Mouse (Mus musculus) CH12.LX (cell line): Measurements from ENCODE around the gene Slc9a1. TPM values are rescaled to one million over a fixed set of nuclear protein-coding genes. Genes with fewer than 3 reads are reported as not detected.

Experiments used
- DNase-seq: peaks from one replicate; pipeline ENCODE4 v3.0.0-alpha.2; 2013; ENCODE audit errors: extremely low read depth
- H3K27ac ChIP-seq: 2 replicates; pipeline ENCODE4 v1.5.1; 2012; ENCODE audit warnings: low read depth, mild to moderate bottlenecking, control low read depth, moderate library complexity; ENCODE audit not compliant: insufficient read depth
- H3K27me3 ChIP-seq: replicated peaks from 2 replicates; pipeline ENCODE3; 2012; ENCODE audit warnings: inconsistent platforms
- H3K36me3 ChIP-seq, 2 experiments: replicated peaks in 1 of 2; 2 replicates each; pipeline versions ENCODE3 to v1.6.1; 2012; ENCODE audit warnings: inconsistent platforms in 1 of 2, low read length in 1 of 2, mild to moderate bottlenecking in 1 of 2, mixed read lengths in 1 of 2, moderate library complexity in 1 of 2; ENCODE audit not compliant: control insufficient read depth in 1 of 2, insufficient read depth in 1 of 2
- H3K4me1 ChIP-seq, 2 experiments: 2 replicates each; pipeline ENCODE4 v1.6.1; 2012; ENCODE audit warnings: inconsistent platforms in 1 of 2, moderate library complexity in 1 of 2; ENCODE audit not compliant: insufficient read depth in 2 of 2, control insufficient read depth in 1 of 2
- H3K4me2 ChIP-seq: 2 replicates; pipeline ENCODE4 v1.6.1; 2012; ENCODE audit warnings: low read depth, mild to moderate bottlenecking, control low read depth; ENCODE audit not compliant: poor library complexity, insufficient read depth, severe bottlenecking
- H3K4me3 ChIP-seq, 3 experiments: fragments of 150-350 bp in 1 of 3; sonication (generic) in 1 of 3; replicated peaks in 1 of 3; 2 replicates each; pipeline versions ENCODE3 to v1.5.1; 2011 to 2012; ENCODE audit warnings: low read depth in 2 of 3, low read length in 2 of 3, mild to moderate bottlenecking in 2 of 3, moderate library complexity in 2 of 3, control low read depth in 1 of 3, improper control_type of control experiment in 1 of 3, inconsistent platforms in 1 of 3, mixed read lengths in 1 of 3; ENCODE audit not compliant: poor library complexity in 1 of 3
- H3K79me2 ChIP-seq: replicated peaks from 2 replicates; pipeline ENCODE4 v1.6.1; 2012; ENCODE audit warnings: mild to moderate bottlenecking, moderate library complexity; ENCODE audit not compliant: control insufficient read depth, poor library complexity, insufficient read depth, severe bottlenecking; ENCODE audit errors: extremely low read depth
- H3K9ac ChIP-seq: 2 replicates; pipeline ENCODE4 v1.6.1; 2012; ENCODE audit warnings: low read depth, mild to moderate bottlenecking, control low read depth, moderate library complexity; ENCODE audit not compliant: insufficient read depth
- H3K9me3 ChIP-seq: replicated peaks from 2 replicates; pipeline ENCODE3; 2012; ENCODE audit warnings: low read length, inconsistent platforms, mixed read lengths
- CHD1 ChIP-seq: IDR thresholded peaks from 2 replicates; pipeline ENCODE4 v1.6.1; 2012; ENCODE audit warnings: low read depth, low read length, improper control_type of control experiment, inconsistent platforms
- E2F4 ChIP-seq: IDR thresholded peaks from 2 replicates; pipeline ENCODE4 v1.6.1; 2011; ENCODE audit warnings: low read depth, low read length, improper control_type of control experiment; ENCODE audit not compliant: insufficient replicate concordance
- ELF1 ChIP-seq: IDR thresholded peaks from 2 replicates; pipeline ENCODE4 v1.6.1; 2014; ENCODE audit warnings: low read depth, mild to moderate bottlenecking, inconsistent platforms, low read length, improper control_type of control experiment
- EP300 ChIP-seq: IDR thresholded peaks from 2 replicates; pipeline ENCODE4 v1.6.1; 2011; ENCODE audit warnings: low read length, improper control_type of control experiment
- GABPA ChIP-seq: IDR thresholded peaks from 2 replicates; pipeline ENCODE4 v1.6.1; 2012; ENCODE audit warnings: low read depth, low read length, improper control_type of control experiment, inconsistent platforms; ENCODE audit not compliant: insufficient replicate concordance
- IRF4 ChIP-seq: IDR thresholded peaks from 2 replicates; pipeline ENCODE4 v1.6.1; 2014; ENCODE audit warnings: low read depth, mild to moderate bottlenecking, inconsistent platforms, low read length, improper control_type of control experiment
- JUN ChIP-seq: IDR thresholded peaks from 2 replicates; pipeline ENCODE4 v1.6.1; 2011; ENCODE audit warnings: low read depth, mild to moderate bottlenecking, low read length, improper control_type of control experiment, moderate library complexity; ENCODE audit not compliant: insufficient read depth
- JUND ChIP-seq: conservative IDR thresholded peaks from 2 replicates; pipeline ENCODE4 v1.6.1; 2011; ENCODE audit warnings: low read depth, low read length, improper control_type of control experiment
- KAT2A ChIP-seq: IDR thresholded peaks from 2 replicates; pipeline ENCODE4 v1.6.1; 2012; ENCODE audit warnings: low read length, improper control_type of control experiment, inconsistent platforms; ENCODE audit not compliant: insufficient replicate concordance
- MAFK ChIP-seq: IDR thresholded peaks from 2 replicates; pipeline ENCODE4 v1.6.1; 2011; ENCODE audit warnings: low read length, improper control_type of control experiment; ENCODE audit not compliant: insufficient replicate concordance
- MYC ChIP-seq: IDR thresholded peaks from 2 replicates; pipeline ENCODE4 v1.6.1; 2011; ENCODE audit warnings: low read depth, mild to moderate bottlenecking, improper control_type of control experiment, low read length
- NELFE ChIP-seq: IDR thresholded peaks from 2 replicates; pipeline ENCODE4 v1.6.1; 2011; ENCODE audit warnings: low read depth, low read length, improper control_type of control experiment
- PAX5 ChIP-seq: IDR thresholded peaks from 2 replicates; pipeline ENCODE4 v1.6.1; 2012; ENCODE audit warnings: low read length, inconsistent platforms, mixed read lengths
- POLR2A ChIP-seq: IDR thresholded peaks from 2 replicates; pipeline ENCODE4 v1.6.1; 2011; ENCODE audit warnings: low read depth, mild to moderate bottlenecking, improper control_type of control experiment, low read length
- POLR2AphosphoS2 ChIP-seq: IDR thresholded peaks from 2 replicates; pipeline ENCODE4 v1.6.1; 2011; ENCODE audit warnings: low read depth, low read length, improper control_type of control experiment
- RAD21 ChIP-seq: IDR thresholded peaks from 2 replicates; pipeline ENCODE4 v1.6.1; 2011; ENCODE audit warnings: low read depth, mild to moderate bottlenecking, low read length, improper control_type of control experiment, moderate library complexity
- RCOR1 ChIP-seq: conservative IDR thresholded peaks from 2 replicates; pipeline ENCODE4 v1.6.1; 2012; ENCODE audit warnings: low read depth, mild to moderate bottlenecking, inconsistent platforms, low read length, improper control_type of control experiment
- SIN3A ChIP-seq: IDR thresholded peaks from 2 replicates; pipeline ENCODE4 v1.6.1; 2012; ENCODE audit warnings: low read length, improper control_type of control experiment, inconsistent platforms
- TBP ChIP-seq: conservative IDR thresholded peaks from 2 replicates; pipeline ENCODE4 v1.6.1; 2011; ENCODE audit warnings: low read depth, low read length, improper control_type of control experiment
- USF2 ChIP-seq: conservative IDR thresholded peaks from 2 replicates; pipeline ENCODE4 v1.6.1; 2011; ENCODE audit warnings: low read depth, low read length, improper control_type of control experiment
- ZC3H11A ChIP-seq: IDR thresholded peaks from 2 replicates; pipeline ENCODE4 v1.6.1; 2012; ENCODE audit warnings: low read depth, mild to moderate bottlenecking, inconsistent platforms, low read length, improper control_type of control experiment
- ZMIZ1 ChIP-seq: IDR thresholded peaks from 2 replicates; pipeline ENCODE4 v1.6.1; 2012; ENCODE audit warnings: low read depth, mild to moderate bottlenecking, inconsistent platforms, low read length, improper control_type of control experiment
- dilution Hi-C: fragments of 300-500 bp; cut with MboI; formaldehyde crosslinking; loops from 2 replicates; pipeline ENCODE4 v1.14.3; 2020; ENCODE audit warnings: low sequenced_read_pairs; ENCODE audit not compliant: extremely low pct_unique_long_range_greater_than_20kb, extremely low pct_ligation_motif_present
- in situ Hi-C: fragments of 300-500 bp; cut with MboI; formaldehyde crosslinking; loops from 3 replicates; pipeline ENCODE4 v1.14.3; 2019; ENCODE audit warnings: low sequenced_read_pairs, low pct_ligation_motif_present, low pct_unique_long_range_greater_than_20kb, mixed read lengths
- polyA plus RNA-seq: library from polyadenylated mRNA; unstranded; fragments of >175 nt; gene quantifications from 2 replicates; pipeline ENCODE4 v1.2.1, GENCODE M21; 2012; ENCODE audit warnings: low read depth; ENCODE audit not compliant: insufficient read length
- total RNA-seq, 2 experiments: library from RNA; depleted of rRNA; stranded (reverse); fragments of 300-350 nt in 1 of 2; fragments of >200 nt in 1 of 2; gene quantifications; 2 replicates each; pipeline ENCODE4 v1.2.3; 2012 to 2014

Gene Slc9a1
- total and polyA plus RNA-seq, 3 experiments = 0.66 to 16.7 (median 4.7) TPM

DNA sequence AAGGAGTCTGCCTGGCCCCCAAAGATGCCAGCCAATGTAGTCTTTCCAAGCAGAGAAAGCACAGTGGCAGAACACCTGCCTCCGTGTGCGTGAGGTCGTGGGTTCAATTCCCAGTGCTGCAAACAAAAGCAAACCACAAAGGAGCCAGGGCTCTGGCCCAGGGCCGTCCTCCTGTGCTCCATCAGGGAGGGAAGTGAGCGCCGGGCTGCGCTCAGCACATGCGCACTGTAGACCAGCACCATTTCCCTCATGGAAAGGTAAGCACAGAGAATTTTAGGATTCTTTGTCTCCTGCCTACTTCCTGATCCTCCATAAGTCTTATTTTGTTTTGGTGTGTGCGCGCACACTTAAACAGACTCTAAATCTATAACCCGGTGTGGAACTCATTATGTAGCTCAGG is 78.5 kb downstream of the Slc9a1 start:
- peaks cover 8 to 48% of the 10 kb centered on the region in 2 experiments for H3K4me1 ChIP-seq
- dilution Hi-C loops (no loop called here), in situ Hi-C loops (loop anchor here (10.0 kb wide), 1 partner anchor 143 kb away; no protein-coding TSS in a partner anchor)
- TF ChIP-seq POLR2AphosphoS2 (no peak), RCOR1 (no peak), ELF1 (no peak), EP300 (no peak), RAD21 (no peak), KAT2A (no peak), E2F4 (no peak), MAFK (no peak), ZMIZ1 (no peak), CHD1 (no peak), PAX5 (no peak), ZC3H11A (no peak), TBP (no peak), SIN3A (no peak)
- H3K79me2 ChIP-seq = no peaks in the 10 kb centered on the region
- H3K27me3 ChIP-seq = no peaks in the 10 kb centered on the region
- no peak overlapping the region for H3K27ac ChIP-seq
- no peak for DNase-seq
- no peak overlapping the region for H3K4me3 ChIP-seq
- H3K36me3 ChIP-seq = no peaks in the 10 kb centered on the region
- H3K9ac ChIP-seq = no peak overlapping the region
- H3K9me3 ChIP-seq = no peaks in the 10 kb centered on the region
- no peak overlapping the region for H3K4me2 ChIP-seq

DNA sequence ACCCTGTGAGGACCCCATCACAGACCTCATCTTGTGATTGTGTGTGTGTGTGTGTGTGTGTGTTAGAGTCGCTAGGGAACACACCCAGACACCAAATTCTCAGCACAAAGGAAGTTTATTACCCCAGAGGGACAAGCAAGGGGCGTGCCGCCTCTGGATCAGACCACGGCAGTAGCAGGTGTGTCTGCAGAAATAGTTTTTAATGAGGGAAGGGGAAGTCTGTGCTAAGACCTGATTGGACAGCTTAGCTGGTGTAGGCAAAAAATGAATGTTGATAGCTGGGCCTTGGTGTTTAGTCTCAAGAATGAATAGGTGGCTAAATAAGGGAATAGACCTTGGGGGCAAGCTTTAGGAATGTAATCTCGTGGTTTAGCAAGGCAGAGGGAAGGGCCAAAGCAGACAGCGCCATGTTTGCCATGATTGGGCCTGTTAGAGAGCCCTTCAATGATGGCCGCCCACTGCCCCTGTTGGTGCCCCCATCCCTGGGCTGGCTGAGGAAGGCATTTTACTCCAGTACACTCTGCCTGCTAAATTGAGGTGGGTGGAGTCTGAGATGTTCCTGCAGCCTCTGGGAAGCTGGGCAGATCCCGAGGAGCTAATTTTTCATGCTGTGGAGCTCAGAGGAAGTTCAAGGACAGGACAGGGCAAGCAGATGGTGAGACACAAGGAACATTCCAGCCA is 79.3 kb downstream of the Slc9a1 start:
- Histone ChIP-seq H3K27me3 (no peaks in the 10 kb centered on the region), H3K4me1 (peaks cover 8 to 47% of the 10 kb centered on the region in 2 experiments), H3K4me3 (no peak overlapping the region)
- DNase-seq = peak; percentile 66
- TF ChIP-seq USF2 (no peak), IRF4 (no peak), MYC (no peak), JUND (no peak), JUN (no peak), POLR2A (no peak), NELFE (no peak), GABPA (no peak)
- TF ChIP-seq, all 38 proteins: peak for 0
- H3K36me3 ChIP-seq = no peaks in the 10 kb centered on the region
- H3K27ac ChIP-seq = no peak overlapping the region
- no peak overlapping the region for H3K4me2 ChIP-seq
- H3K79me2 ChIP-seq = no peaks in the 10 kb centered on the region
- dilution Hi-C loops = no loop called here
- H3K9ac ChIP-seq = no peak overlapping the region
- in situ Hi-C loops = loop anchor here (10.0 kb wide), 1 partner anchor 144 kb away; no protein-coding TSS in a partner anchor
- no peaks in the 10 kb centered on the region for H3K9me3 ChIP-seq
